Mouse (Mus musculus) stomach, postnatal 0 days (tissue): ENCODE data around the gene Lpcat4. TPM values are rescaled to one million over a fixed set of nuclear protein-coding genes. Genes with fewer than 3 reads are reported as not detected.

Experiments
- ATAC-seq: fragments of 200-750 bp; cut with Nextera tagmentation; 2 replicates; pipeline ENCODE4 v1.8.0; 2017; ENCODE audit not compliant: low FRiP score, low TSS enrichment
- DNase-seq: peaks from one replicate; pipeline ENCODE4 v3.0.0-alpha.2; 2016; ENCODE audit warnings: low spot score
- H3K27ac ChIP-seq: fragments of 300-500 bp; sonication (generic); replicated peaks from 2 replicates; pipeline ENCODE4 v1.5.1; 2014; ENCODE audit warnings: mild to moderate bottlenecking, control low read depth
- H3K27me3 ChIP-seq: fragments of 300-500 bp; sonication (generic); 2 replicates; pipeline ENCODE4 v1.6.1; 2014; ENCODE audit warnings: low read length; ENCODE audit not compliant: control insufficient read depth, insufficient read depth
- H3K36me3 ChIP-seq: fragments of 300-500 bp; sonication (generic); 2 replicates; pipeline ENCODE4 v1.6.1; 2014; ENCODE audit warnings: low read length, mixed read lengths; ENCODE audit not compliant: control insufficient read depth, insufficient read depth
- H3K4me1 ChIP-seq: fragments of 300-500 bp; sonication (generic); replicated peaks from 2 replicates; pipeline ENCODE4 v1.6.1; 2014; ENCODE audit warnings: antibody characterized with exemption; ENCODE audit not compliant: control insufficient read depth, insufficient read depth
- H3K4me2 ChIP-seq: fragments of 300-500 bp; sonication (generic); replicated peaks from 2 replicates; pipeline ENCODE4 v1.6.1; 2014; ENCODE audit warnings: low read depth, mild to moderate bottlenecking, control low read depth, moderate library complexity
- H3K4me3 ChIP-seq: fragments of 300-500 bp; sonication (generic); 2 replicates; pipeline ENCODE4 v1.5.1; 2014; ENCODE audit warnings: low read depth, low read length, control low read depth
- H3K9ac ChIP-seq: fragments of 300-500 bp; sonication (generic); 2 replicates; pipeline ENCODE4 v1.6.1; 2014; ENCODE audit warnings: mild to moderate bottlenecking, low read length, control low read depth, mixed read lengths
- H3K9me3 ChIP-seq: fragments of 300-500 bp; sonication (generic); 2 replicates; pipeline ENCODE4 v1.6.1; 2016; ENCODE audit warnings: low read length; ENCODE audit not compliant: control insufficient read depth
- CTCF ChIP-seq: IDR thresholded peaks from 2 replicates; pipeline ENCODE4 v1.5.1; 2016; ENCODE audit warnings: antibody characterized with exemption, low read depth, mild to moderate bottlenecking, moderate library complexity
- EP300 ChIP-seq: optimal IDR thresholded peaks from 2 replicates; pipeline ENCODE3; 2016; ENCODE audit warnings: antibody characterized with exemption
- WGBS: fragments of 180-500 bp; shearing (Covaris S2); extraction: QIAGEN DNeasy Blood & Tissue Kit; methylation state at CpG from one replicate; pipeline ENCODE4 v1.1.7; 2014; 5-methylcytosine and 5-hydroxymethylcytosine counted together
- polyA plus RNA-seq: library from polyadenylated mRNA; unstranded; fragments of >200 nt; fragmentation: Nextera tagmentation; extraction: Ambion mirVana; gene quantifications from 2 replicates; pipeline ENCODE4 v1.2.1, GENCODE M21; 2015

Lpcat4 gene
- polyA plus RNA-seq, 1 experiment from 2014 or later = 40.2 TPM

GRCm38 (mm10) chr2:112238006-112238405, 1.3 kb upstream of the Lpcat4 start:
- Histone ChIP-seq H3K9me3 (no peaks in the 10 kb centered on the region), H3K9ac (no peak overlapping the region), H3K4me3 (no peak overlapping the region), H3K4me1 (no peaks in the 10 kb centered on the region), H3K27me3 (no peaks in the 10 kb centered on the region), H3K36me3 (no peaks in the 10 kb centered on the region), H3K4me2 (peak overlapping the region; percentile 20; the same call in 1 of the 2 replicates), H3K27ac (peak overlapping the region; percentile 49; the same call in 1 of the 2 replicates)
- WGBS = 4% methylated on average over 4 of the region's 4 CpGs
- no peak for TF ChIP-seq EP300
- peak; percentile 25; the same call in 1 of the 2 replicates for TF ChIP-seq CTCF
- no peak for ATAC-seq
- DNase-seq = no peak

DNA sequence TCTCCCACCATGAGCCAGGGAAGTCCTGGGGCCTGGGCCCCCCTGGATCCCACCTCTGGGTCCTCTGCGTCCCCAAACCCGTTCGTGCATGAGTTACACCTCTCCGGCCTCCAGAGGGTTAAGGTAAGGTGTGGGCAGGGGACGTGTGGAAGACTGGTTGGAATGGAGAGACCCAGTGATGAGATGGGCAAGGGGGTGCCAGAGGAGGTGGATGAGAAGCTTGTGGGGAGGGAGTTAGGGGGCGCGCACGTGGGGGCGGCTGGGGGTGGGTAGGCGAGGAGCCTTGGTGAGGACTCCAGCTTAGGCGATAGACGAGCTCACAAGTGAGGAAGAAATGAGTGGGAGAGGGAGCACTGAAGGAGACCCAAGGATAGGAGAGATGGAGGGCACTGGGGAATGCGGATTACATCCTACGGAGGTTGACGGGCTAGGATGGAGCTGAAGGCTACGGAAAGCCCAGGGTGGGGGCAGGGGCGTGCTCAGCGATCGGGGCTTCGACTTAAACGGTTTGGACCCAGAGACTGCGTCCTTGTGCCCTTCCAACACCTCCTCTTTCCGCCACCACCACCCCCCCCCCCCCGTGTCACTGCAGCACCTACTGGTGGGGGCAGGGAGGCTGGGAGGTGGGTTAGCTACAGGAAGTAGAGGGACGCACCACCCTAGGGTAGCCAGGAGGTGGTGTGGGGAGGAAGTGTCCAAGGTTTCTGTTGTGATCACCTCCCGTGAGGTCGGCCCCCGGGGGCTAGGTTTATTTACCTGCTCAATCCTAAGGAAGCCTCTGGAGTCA, 860 bp downstream of the Lpcat4 start:
- no peaks in the 10 kb centered on the region for H3K36me3 ChIP-seq
- DNase-seq (peak; percentile 61), ATAC-seq (peak; percentile 31)
- peak overlapping the region; percentile 94 for H3K27ac ChIP-seq
- no peaks in the 10 kb centered on the region for H3K4me1 ChIP-seq
- 3% methylated on average over 24 of the region's 28 CpGs for WGBS
- peak overlapping the region; percentile 88 for H3K4me3 ChIP-seq
- TF ChIP-seq EP300 (no peak), CTCF (peak; percentile 35)
- no peaks in the 10 kb centered on the region for H3K9me3 ChIP-seq
- H3K27me3 ChIP-seq = no peaks in the 10 kb centered on the region
- peak overlapping the region; percentile 76 for H3K9ac ChIP-seq
- H3K4me2 ChIP-seq = peak overlapping the region; percentile 96

DNA sequence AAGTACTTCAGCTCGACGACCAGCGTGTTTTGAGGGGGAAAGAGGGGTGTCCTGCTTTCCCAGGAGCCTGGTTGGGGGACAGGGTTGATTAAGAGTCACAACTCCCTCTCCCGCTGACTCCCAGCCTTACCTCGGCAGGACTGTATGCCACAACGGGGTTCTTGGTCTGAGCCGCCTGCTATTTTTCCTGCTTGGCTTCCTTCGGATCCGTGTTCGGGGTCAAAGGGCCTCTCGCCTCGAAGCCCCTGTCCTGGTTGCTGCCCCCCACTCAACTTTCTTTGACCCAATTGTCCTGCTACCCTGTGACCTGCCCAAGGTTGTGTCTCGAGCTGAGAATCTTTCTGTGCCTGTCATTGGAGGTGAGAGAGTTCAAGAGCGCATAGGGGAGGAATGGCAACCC, 2.5 kb downstream of the Lpcat4 start:
- no peak for DNase-seq
- WGBS = 85% methylated on average over 14 of the region's 14 CpGs

DNA sequence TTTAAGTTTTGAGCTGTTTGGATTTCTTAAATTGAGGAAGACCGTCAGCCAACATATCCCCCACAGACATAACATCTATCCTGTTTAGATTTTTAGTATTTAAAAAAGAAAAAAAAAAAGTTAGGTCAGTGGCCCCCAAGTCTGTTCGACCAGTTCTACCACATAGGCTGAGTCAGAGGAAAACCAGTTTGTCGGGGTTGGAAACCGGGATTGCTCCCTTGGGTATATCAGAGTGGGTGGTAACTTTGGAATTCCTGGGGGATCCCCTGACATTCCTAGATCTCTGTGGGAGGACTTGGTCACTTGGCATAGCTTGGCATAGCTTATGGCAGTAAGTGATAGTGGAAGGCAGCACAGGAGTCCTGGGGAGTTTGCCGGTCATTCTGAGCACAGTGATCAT, 6.0 kb downstream of the Lpcat4 start:
- H3K4me3 ChIP-seq = no peak overlapping the region
- H3K9me3 ChIP-seq = no peaks in the 10 kb centered on the region
- peak; percentile 64 for TF ChIP-seq EP300
- TF ChIP-seq CTCF = no peak
- peaks cover 4% of the 10 kb centered on the region; the same call in 1 of the 2 replicates for H3K36me3 ChIP-seq
- H3K9ac ChIP-seq = no peak overlapping the region
- DNase-seq (peak; percentile 71), ATAC-seq (0 out of 2 replicates have a peak, but pooled peaks have one; percentile 27)
- 61% methylated on average over 5 of the region's 5 CpGs for WGBS
- no peak overlapping the region for H3K4me2 ChIP-seq
- H3K27ac ChIP-seq = peak overlapping the region; percentile 67
- no peaks in the 10 kb centered on the region for H3K27me3 ChIP-seq
- no peaks in the 10 kb centered on the region for H3K4me1 ChIP-seq

More for the DNA sequence above, 2.5 kb downstream of the Lpcat4 start:
- no peak overlapping the region for H3K4me3 ChIP-seq
- H3K36me3 ChIP-seq = no peaks in the 10 kb centered on the region
- H3K27me3 ChIP-seq = no peaks in the 10 kb centered on the region
- ATAC-seq = no peak
- H3K4me2 ChIP-seq = no peak overlapping the region
- H3K9ac ChIP-seq = no peak overlapping the region
- no peaks in the 10 kb centered on the region for H3K9me3 ChIP-seq
- TF ChIP-seq EP300 (no peak), CTCF (no peak)
- H3K27ac ChIP-seq = no peak overlapping the region
- no peaks in the 10 kb centered on the region for H3K4me1 ChIP-seq

DNA sequence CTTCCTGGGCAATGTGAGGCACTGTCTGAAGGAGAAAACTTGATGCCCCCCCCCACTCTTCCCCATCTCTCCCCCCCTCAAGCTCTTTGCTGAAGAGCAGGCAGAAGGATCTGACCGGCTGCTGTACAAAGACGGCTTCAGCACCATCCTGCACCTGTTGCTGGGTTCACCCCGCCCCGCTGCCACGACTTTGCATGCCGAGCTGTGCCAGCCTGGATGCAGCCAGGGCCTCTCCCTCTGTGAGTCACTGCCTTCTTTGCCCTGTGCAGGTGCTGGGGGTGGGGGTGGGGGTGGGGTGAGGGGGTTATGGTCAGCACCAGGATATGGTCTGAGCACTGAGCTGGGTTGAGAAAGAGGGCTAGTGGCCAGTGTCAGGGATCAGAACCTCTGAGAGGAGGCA, 6.9 kb downstream of the Lpcat4 start:
- ATAC-seq = peak; percentile 56; the same call in 1 of the 2 replicates
- H3K4me1 ChIP-seq = no peaks in the 10 kb centered on the region
- H3K9me3 ChIP-seq = no peaks in the 10 kb centered on the region
- H3K9ac ChIP-seq = no peak overlapping the region
- TF ChIP-seq CTCF (no peak), EP300 (no peak)
- no peaks in the 10 kb centered on the region for H3K27me3 ChIP-seq
- no peak overlapping the region for H3K4me2 ChIP-seq
- H3K27ac ChIP-seq = peak overlapping the region; percentile 67; the same call in 1 of the 2 replicates
- peak; percentile 70 for DNase-seq
- 50% methylated on average over 6 of the region's 6 CpGs for WGBS
- peaks cover 4% of the 10 kb centered on the region; the same call in 1 of the 2 replicates for H3K36me3 ChIP-seq
- H3K4me3 ChIP-seq = no peak overlapping the region

DNA sequence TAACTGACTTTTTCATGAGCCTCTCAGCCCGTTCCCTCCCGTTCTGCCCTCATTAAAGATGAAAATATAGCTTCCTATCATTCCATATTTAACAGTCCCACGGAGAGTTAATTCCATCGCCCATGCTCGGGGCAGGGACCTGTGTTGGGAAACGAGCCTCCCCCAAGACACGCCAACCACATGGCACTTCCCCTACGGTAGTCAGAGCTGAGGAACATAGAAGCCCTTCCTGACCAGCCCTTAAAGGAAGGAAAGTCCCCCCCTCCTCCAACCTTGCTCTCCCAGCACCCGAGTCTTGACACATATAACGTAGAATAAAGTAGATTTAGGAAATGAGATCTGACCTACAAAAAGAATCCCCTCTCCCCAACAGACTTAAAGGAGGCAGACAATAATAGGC, 8.1 kb downstream of the Lpcat4 start:
- 78% methylated on average over 10 of the region's 10 CpGs for WGBS
- Histone ChIP-seq H3K4me2 (no peak overlapping the region), H3K9me3 (no peaks in the 10 kb centered on the region), H3K27ac (no peak overlapping the region), H3K4me1 (no peaks in the 10 kb centered on the region), H3K9ac (no peak overlapping the region), H3K36me3 (peaks cover 4% of the 10 kb centered on the region; the same call in 1 of the 2 replicates), H3K27me3 (no peaks in the 10 kb centered on the region), H3K4me3 (no peak overlapping the region)
- TF ChIP-seq EP300 (no peak), CTCF (no peak)
- ATAC-seq = no peak
- DNase-seq = no peak
